Mouse (Mus musculus): Measurements from ENCODE around the gene Olfr641. TPM values are rescaled to one million over a fixed set of nuclear protein-coding genes. Genes with fewer than 3 reads are reported as not detected.

Olfr641 gene
- polyA plus RNA-seq, 1 experiment from 2014 or later = not detected

Other genes starting within 250 kb of the Olfr641 start
- not detected in 3 replicates for gene Olfr67, start 243.6 kb upstream of the Olfr641 start, polyA plus RNA-seq (2018)
- gene Hbb-bt, start 221.4 kb upstream of the Olfr641 start, polyA plus RNA-seq (2018) = not detected in 3 replicates
- not detected in 3 replicates for gene Hbb-bs, start 207.3 kb upstream of the Olfr641 start, polyA plus RNA-seq (2018)
- gene Hbb-bh2, start 194.9 kb upstream of the Olfr641 start, polyA plus RNA-seq (2018) = not detected in 3 replicates
- not detected in 3 replicates for gene Hbb-bh1, start 192.3 kb upstream of the Olfr641 start, polyA plus RNA-seq (2018)
- not detected in 3 replicates for gene Hbb-y, start 182.2 kb upstream of the Olfr641 start, polyA plus RNA-seq (2018)
- gene Olfr66, start 149.2 kb upstream of the Olfr641 start, polyA plus RNA-seq (2018) = not detected in 3 replicates
- gene Olfr64, start 141.0 kb upstream of the Olfr641 start, polyA plus RNA-seq (2018) = not detected in 3 replicates
- gene Olfr65, start 132.0 kb upstream of the Olfr641 start, polyA plus RNA-seq (2018) = not detected in 3 replicates
- not detected in 3 replicates for gene Olfr631, start 106.6 kb upstream of the Olfr641 start, polyA plus RNA-seq (2018)
- gene Olfr632, start 101.1 kb upstream of the Olfr641 start, polyA plus RNA-seq (2018) = not detected in 3 replicates
- gene Olfr633, start 91.0 kb upstream of the Olfr641 start, polyA plus RNA-seq (2018) = not detected in 3 replicates
- not detected in 3 replicates for gene Olfr635, start 64.3 kb upstream of the Olfr641 start, polyA plus RNA-seq (2018)
- not detected in 3 replicates for gene Olfr638, start 36.7 kb upstream of the Olfr641 start, polyA plus RNA-seq (2018)
- gene Olfr639, start 18.1 kb upstream of the Olfr641 start, polyA plus RNA-seq (2018) = not detected in 3 replicates
- not detected in 3 replicates for gene Olfr640, start 9.9 kb upstream of the Olfr641 start, polyA plus RNA-seq (2018)
- not detected in 3 replicates for gene Olfr642, start 17.2 kb downstream of the Olfr641 start, polyA plus RNA-seq (2018)
- not detected in 3 replicates for gene 4930516K23Rik, start 26.0 kb downstream of the Olfr641 start, polyA plus RNA-seq (2018)
- gene Olfr644, start 36.4 kb downstream of the Olfr641 start, polyA plus RNA-seq (2018) = not detected in 3 replicates
- not detected in 3 replicates for gene Olfr645, start 50.0 kb downstream of the Olfr641 start, polyA plus RNA-seq (2018)
- gene Olfr646, start 69.4 kb downstream of the Olfr641 start, polyA plus RNA-seq (2018) = not detected in 3 replicates
- not detected in 3 replicates for gene Ubqln5, start 94.4 kb downstream of the Olfr641 start, polyA plus RNA-seq (2018)
- gene Olfr643, start 102.0 kb downstream of the Olfr641 start, polyA plus RNA-seq (2018) = not detected in 3 replicates
- not detected in 3 replicates for gene Ubqln3, start 107.8 kb downstream of the Olfr641 start, polyA plus RNA-seq (2018)
- not detected in 3 replicates for gene Ubqlnl, start 115.1 kb downstream of the Olfr641 start, polyA plus RNA-seq (2018)
- gene Olfm5, start 129.4 kb downstream of the Olfr641 start, polyA plus RNA-seq (2018) = not detected in 3 replicates
- not detected in 3 replicates for gene Olfr648, start 147.9 kb downstream of the Olfr641 start, polyA plus RNA-seq (2018)
- gene Olfr649, start 160.5 kb downstream of the Olfr641 start, polyA plus RNA-seq (2018) = not detected in 3 replicates
- gene Trim6, start 183.3 kb downstream of the Olfr641 start, polyA plus RNA-seq (2018) = 0.53 to 1.6 TPM (median 0.83 TPM) in 3 replicates
- gene Trim34a, start 209.0 kb downstream of the Olfr641 start, polyA plus RNA-seq (2018) = 27.8 to 59.6 TPM (median 35.2 TPM) in 3 replicates

Measured in macrophage (primary cell).